Mouse (Mus musculus): ENCODE measurements around the gene Gtf2e1.

GRCm38 (mm10) chr16:37562961-37563360, 23.4 kb upstream of the Gtf2e1 start:
- TF ChIP-seq POLR2A (IDR thresholded peaks at IDR 0.05; ENCODE audit: insufficient read length, low read depth): no peak
- no peak for TF ChIP-seq MYOD1 (IDR thresholded peaks at IDR 0.05; ENCODE audit: control insufficient read depth in 1 of 3, insufficient read length in 2 of 3, low read depth in 2 of 3)
- no peak for TF ChIP-seq USF1 (IDR thresholded peaks at IDR 0.05; ENCODE audit: low read depth)
- TF ChIP-seq TCF3 (IDR thresholded peaks at IDR 0.05; ENCODE audit: insufficient read length, low read depth): no peak
- no peak for TF ChIP-seq CEBPB (IDR thresholded peaks at IDR 0.05; ENCODE audit: insufficient read depth, poor library complexity, severe bottlenecking)
- no peak for TF ChIP-seq E2F4 (IDR thresholded peaks at IDR 0.05; ENCODE audit: insufficient read depth)
- no peak for TF ChIP-seq POLR2AphosphoS2 (IDR thresholded peaks at IDR 0.05; ENCODE audit: insufficient read length, low read depth)
- no peak for TF ChIP-seq MYOG (IDR thresholded peaks at IDR 0.05; ENCODE audit: control insufficient read depth in 1 of 3, insufficient read depth in 1 of 3, insufficient read length in 2 of 3, low read depth in 2 of 3)
